Mouse (Mus musculus): Measurements from ENCODE around the gene Tmem207. TPM values are rescaled to one million over a fixed set of nuclear protein-coding genes. Genes with fewer than 3 reads are reported as not detected.

Gene Tmem207
- total and polyA plus RNA-seq, 2 experiments from 2014 or later: not detected

DNA sequence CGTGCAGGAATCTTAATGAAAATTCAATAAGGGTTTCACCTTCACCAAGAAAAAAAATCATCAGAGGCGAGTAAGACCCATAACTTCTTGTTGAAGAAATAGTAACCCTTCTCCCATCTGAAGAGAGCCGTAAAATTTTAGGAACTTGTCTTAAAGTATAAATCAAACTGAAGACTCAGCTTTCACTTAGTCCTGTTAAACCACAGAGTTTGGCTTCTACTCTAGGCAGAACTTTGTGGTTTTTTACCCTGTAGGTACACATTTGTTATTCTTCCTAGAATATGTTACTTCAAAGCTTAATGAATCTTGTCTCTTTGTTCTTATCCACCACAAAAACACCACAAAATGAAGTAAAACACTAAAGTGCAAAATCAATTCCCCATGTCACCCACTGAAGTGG is 25.7 kb upstream of the Tmem207 start:
- Histone ChIP-seq H3K9ac (replicated peaks; ENCODE audit: low read length) (no peak overlapping the region), H3K27ac (no peak overlapping the region), H3K9me3 (ENCODE audit: low read length) (no peaks in the 10 kb centered on the region), H3K4me1 (ENCODE audit: insufficient read depth, low read length) (no peaks in the 10 kb centered on the region), H3K36me3 (ENCODE audit: insufficient read depth, low read length) (no peaks in the 10 kb centered on the region), H3K4me3 (ENCODE audit: low read length) (no peak overlapping the region), H3K4me2 (ENCODE audit: low read depth, low read length) (no peak overlapping the region), H3K27me3 (ENCODE audit: insufficient read depth, low read length) (no peaks in the 10 kb centered on the region)
- no peak for ATAC-seq
- 91% methylated on average over 3 of the region's 3 CpGs for WGBS
- TF ChIP-seq CTCF (IDR thresholded peaks at IDR 0.05; ENCODE audit: low read depth): no peak
- DNase-seq (ENCODE audit: low spot score): no peak

DNA sequence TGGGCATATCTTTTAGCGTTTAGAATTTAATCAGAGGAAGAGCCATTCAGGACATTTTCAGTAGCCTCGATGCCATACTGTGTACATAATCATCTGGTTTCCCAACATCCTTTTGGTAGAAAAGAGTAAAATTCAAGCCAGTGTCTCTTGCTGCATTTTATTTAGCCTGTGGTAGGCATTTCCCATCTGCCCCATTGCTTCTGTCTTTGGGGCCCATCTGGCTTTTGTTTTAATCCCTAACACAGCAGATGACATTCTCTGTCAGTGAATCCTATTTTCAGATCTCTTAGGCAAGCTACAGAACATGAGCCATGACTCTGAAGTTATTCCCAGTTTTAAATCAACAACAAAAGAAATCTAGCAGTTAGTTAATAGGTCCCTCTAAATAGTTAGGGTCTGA is 22.7 kb upstream of the Tmem207 start:
- Histone ChIP-seq H3K27ac (no peak overlapping the region), H3K4me3 (ENCODE audit: low read length) (no peak overlapping the region), H3K4me1 (ENCODE audit: insufficient read depth, low read length) (no peaks in the 10 kb centered on the region), H3K9ac (replicated peaks; ENCODE audit: low read length) (no peak overlapping the region), H3K4me2 (ENCODE audit: low read depth, low read length) (no peak overlapping the region), H3K27me3 (ENCODE audit: insufficient read depth, low read length) (no peaks in the 10 kb centered on the region), H3K36me3 (ENCODE audit: insufficient read depth, low read length) (no peaks in the 10 kb centered on the region), H3K9me3 (ENCODE audit: low read length) (no peaks in the 10 kb centered on the region)
- no peak for DNase-seq (ENCODE audit: low spot score)
- TF ChIP-seq CTCF (IDR thresholded peaks at IDR 0.05; ENCODE audit: low read depth): no peak
- 91% methylated on average over 2 of the region's 2 CpGs for WGBS
- no peak for ATAC-seq

DNA sequence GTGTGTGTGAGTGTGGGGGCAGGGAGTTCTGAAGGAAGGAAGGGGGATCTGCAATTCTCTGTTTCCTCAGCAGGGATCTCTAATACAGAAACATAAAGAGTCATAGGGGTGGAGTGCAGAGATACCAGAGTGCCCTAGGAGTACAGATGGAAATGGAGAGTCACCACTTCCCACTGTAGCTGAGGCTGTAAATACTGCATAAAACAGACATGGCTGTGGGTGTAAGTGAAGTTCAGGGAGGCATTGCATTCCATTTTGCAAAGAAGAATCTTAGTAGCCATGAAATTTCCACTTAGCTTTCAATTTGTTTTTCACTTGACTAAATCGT is 20.3 kb upstream of the Tmem207 start:
- no peak overlapping the region for H3K27ac ChIP-seq

DNA sequence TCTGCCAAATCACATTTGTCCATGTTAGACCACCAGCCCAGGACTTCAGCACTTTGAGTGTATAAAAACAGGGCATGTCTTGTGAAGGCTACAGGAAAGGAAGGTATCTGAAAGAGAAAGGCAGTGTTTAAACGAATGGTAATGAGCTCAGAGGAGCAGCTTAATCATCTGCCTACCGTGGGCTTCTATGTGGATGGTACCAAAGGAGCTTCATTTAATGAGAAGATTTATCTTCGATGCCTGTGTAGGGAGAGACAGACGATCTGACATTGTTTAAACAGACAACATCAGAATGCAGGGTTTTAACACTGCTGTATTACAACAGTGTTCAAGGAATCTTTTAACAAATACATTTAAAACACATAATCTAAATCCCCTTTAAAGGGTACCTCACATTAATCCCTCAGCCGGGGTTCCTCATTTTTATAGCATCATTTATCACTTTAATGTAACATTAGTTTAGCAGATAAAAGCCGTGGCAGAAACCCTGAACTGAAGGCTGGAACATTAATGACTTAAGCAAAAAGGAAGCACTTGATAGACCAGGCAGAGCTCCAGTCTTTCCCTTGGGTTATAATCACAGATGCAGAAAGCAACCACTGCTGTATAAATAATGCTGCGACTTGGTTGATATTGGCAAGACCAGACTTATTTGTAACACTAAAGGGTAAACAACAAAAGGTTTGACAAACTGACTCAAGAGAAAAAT is 19.8 kb upstream of the Tmem207 start:
- 32% methylated on average over 7 of the region's 7 CpGs for WGBS
- Histone ChIP-seq H3K36me3 (ENCODE audit: insufficient read depth, low read length) (no peaks in the 10 kb centered on the region), H3K27ac (no peak overlapping the region), H3K9me3 (ENCODE audit: low read length) (no peaks in the 10 kb centered on the region), H3K4me3 (ENCODE audit: low read length) (no peak overlapping the region), H3K4me2 (ENCODE audit: low read depth, low read length) (no peak overlapping the region), H3K4me1 (ENCODE audit: insufficient read depth, low read length) (no peaks in the 10 kb centered on the region), H3K27me3 (ENCODE audit: insufficient read depth, low read length) (no peaks in the 10 kb centered on the region), H3K9ac (replicated peaks; ENCODE audit: low read length) (no peak overlapping the region)
- ATAC-seq (no peak), DNase-seq (ENCODE audit: low spot score) (peak; percentile 18)
- no peak for TF ChIP-seq CTCF (IDR thresholded peaks at IDR 0.05; ENCODE audit: low read depth)

More for the DNA sequence above, 20.3 kb upstream of the Tmem207 start:
- H3K4me2 ChIP-seq (ENCODE audit: low read depth, low read length): no peak overlapping the region
- H3K4me1 ChIP-seq (ENCODE audit: insufficient read depth, low read length): no peaks in the 10 kb centered on the region
- WGBS: 71% methylated on average over 1 of the region's 1 CpGs
- DNase-seq (ENCODE audit: low spot score): no peak
- no peak for ATAC-seq
- no peak overlapping the region for H3K9ac ChIP-seq (replicated peaks; ENCODE audit: low read length)
- H3K9me3 ChIP-seq (ENCODE audit: low read length): no peaks in the 10 kb centered on the region
- H3K36me3 ChIP-seq (ENCODE audit: insufficient read depth, low read length): no peaks in the 10 kb centered on the region
- H3K27me3 ChIP-seq (ENCODE audit: insufficient read depth, low read length): no peaks in the 10 kb centered on the region
- H3K4me3 ChIP-seq (ENCODE audit: low read length): no peak overlapping the region
- no peak for TF ChIP-seq CTCF (IDR thresholded peaks at IDR 0.05; ENCODE audit: low read depth)

DNA sequence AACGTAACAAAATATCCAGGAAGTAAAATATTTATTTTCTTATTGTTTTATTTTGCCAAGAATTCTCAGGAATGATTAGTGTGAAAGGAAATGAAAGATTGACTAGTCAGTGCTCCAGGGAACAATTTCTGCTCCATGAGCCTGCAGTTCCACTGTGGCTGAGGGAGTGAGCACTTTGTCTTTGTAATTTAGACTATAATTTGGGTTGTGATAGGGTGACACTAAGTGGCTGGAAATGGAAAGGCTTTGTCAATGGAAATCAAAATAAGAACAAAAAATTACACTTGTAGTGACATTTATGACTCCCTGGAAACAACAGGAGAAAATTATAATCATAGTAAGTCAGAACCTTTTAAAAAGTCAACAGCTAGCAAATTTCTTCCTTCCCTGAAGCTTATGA is 5.7 kb upstream of the Tmem207 start:
- H3K9me3 ChIP-seq (ENCODE audit: low read length): no peaks in the 10 kb centered on the region
- H3K4me1 ChIP-seq (ENCODE audit: insufficient read depth, low read length): no peaks in the 10 kb centered on the region; the same call in 1 of the 2 replicates
- H3K4me2 ChIP-seq (ENCODE audit: low read depth, low read length): no peak overlapping the region
- peak; percentile 28; the same call in 1 of the 2 replicates for TF ChIP-seq CTCF (IDR thresholded peaks at IDR 0.05; ENCODE audit: low read depth)
- peak; percentile 27 for DNase-seq (ENCODE audit: low spot score)
- H3K9ac ChIP-seq (replicated peaks; ENCODE audit: low read length): no peak overlapping the region
- H3K27me3 ChIP-seq (ENCODE audit: insufficient read depth, low read length): no peaks in the 10 kb centered on the region
- no peak overlapping the region for H3K4me3 ChIP-seq (ENCODE audit: low read length)
- H3K36me3 ChIP-seq (ENCODE audit: insufficient read depth, low read length): no peaks in the 10 kb centered on the region
- ATAC-seq: no peak
- WGBS: 87% methylated on average over 1 of the region's 1 CpGs
- no peak overlapping the region for H3K27ac ChIP-seq

DNA sequence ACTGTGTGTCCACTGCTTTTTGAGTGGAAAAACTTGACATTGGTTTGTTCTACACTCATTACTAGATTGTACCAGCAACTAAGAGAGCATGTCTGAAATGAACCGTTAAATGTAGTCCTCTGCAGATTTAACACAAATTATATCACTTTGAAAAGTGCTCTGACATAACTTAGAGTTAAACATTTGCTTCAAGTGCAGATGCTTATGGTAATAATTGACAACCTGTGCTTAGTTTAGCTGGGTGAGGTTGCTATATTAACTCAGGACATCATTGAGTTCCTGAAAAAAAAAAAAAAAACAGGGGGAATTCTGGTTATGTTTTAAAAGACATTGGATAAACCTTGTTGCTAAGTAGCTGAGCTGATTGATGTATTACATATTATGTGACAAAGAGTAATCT is 3.9 kb upstream of the Tmem207 start:
- ATAC-seq: no peak

DNA sequence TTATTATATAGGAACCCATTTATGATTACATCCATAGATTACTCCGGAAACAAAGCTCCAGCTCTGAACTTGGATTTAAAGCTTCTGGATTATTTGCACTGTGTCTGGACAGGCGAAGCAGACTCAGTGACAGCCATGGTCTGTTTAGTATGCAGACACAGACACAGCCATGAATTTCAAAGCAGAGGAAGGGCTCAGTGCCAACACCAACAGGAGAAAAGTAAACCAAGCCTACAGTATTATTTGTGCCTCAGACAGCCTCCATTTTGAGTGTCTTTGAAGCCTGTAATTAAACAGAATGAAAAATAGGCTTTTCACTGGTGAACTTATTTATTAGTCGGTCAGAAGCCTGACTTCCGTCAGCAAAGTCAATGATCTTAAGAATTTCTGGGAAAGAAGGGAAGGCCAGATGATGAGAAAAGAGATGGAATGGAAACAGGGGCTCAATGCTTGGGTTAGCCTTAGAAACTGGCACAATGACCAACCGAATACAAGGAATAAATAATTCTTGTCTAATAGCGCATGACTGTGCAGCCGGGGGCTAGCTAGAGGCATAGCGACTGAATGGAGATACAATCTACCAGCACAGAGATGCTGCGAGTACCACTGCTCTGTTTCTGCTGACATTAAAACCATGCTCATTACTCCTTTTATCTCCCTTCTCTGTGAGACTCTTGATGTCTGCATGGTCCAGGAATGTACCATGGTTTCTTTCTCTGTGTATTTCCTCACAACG is 1.5 kb upstream of the Tmem207 start:
- Histone ChIP-seq H3K9me3 (ENCODE audit: low read length) (no peaks in the 10 kb centered on the region), H3K4me3 (ENCODE audit: low read length) (no peak overlapping the region), H3K4me2 (ENCODE audit: low read depth, low read length) (peak overlapping the region; percentile 16; the same call in 1 of the 2 replicates), H3K4me1 (ENCODE audit: insufficient read depth, low read length) (no peaks in the 10 kb centered on the region; the same call in 1 of the 2 replicates), H3K36me3 (ENCODE audit: insufficient read depth, low read length) (no peaks in the 10 kb centered on the region), H3K27ac (peak overlapping the region; percentile 46; the same call in 1 of the 2 replicates), H3K27me3 (ENCODE audit: insufficient read depth, low read length) (no peaks in the 10 kb centered on the region), H3K9ac (replicated peaks; ENCODE audit: low read length) (no peak overlapping the region)
- 53% methylated on average over 10 of the region's 10 CpGs for WGBS
- no peak for TF ChIP-seq CTCF (IDR thresholded peaks at IDR 0.05; ENCODE audit: low read depth)
- peak; percentile 85 for ATAC-seq
- peak; percentile 74 for DNase-seq (ENCODE audit: low spot score)

More for the DNA sequence above, 3.9 kb upstream of the Tmem207 start:
- 84% methylated on average over 1 of the region's 1 CpGs for WGBS
- Histone ChIP-seq H3K36me3 (ENCODE audit: insufficient read depth, low read length) (no peaks in the 10 kb centered on the region), H3K27ac (no peak overlapping the region), H3K4me1 (ENCODE audit: insufficient read depth, low read length) (no peaks in the 10 kb centered on the region; the same call in 1 of the 2 replicates), H3K9me3 (ENCODE audit: low read length) (no peaks in the 10 kb centered on the region), H3K4me3 (ENCODE audit: low read length) (no peak overlapping the region), H3K4me2 (ENCODE audit: low read depth, low read length) (no peak overlapping the region), H3K27me3 (ENCODE audit: insufficient read depth, low read length) (no peaks in the 10 kb centered on the region), H3K9ac (replicated peaks; ENCODE audit: low read length) (no peak overlapping the region)
- TF ChIP-seq CTCF (IDR thresholded peaks at IDR 0.05; ENCODE audit: low read depth): no peak
- no peak for DNase-seq (ENCODE audit: low spot score)

All from hindbrain, postnatal 0 days (tissue).